Mouse (Mus musculus) frontal cortex, adult (tissue): ENCODE data around the gene Gpr161.
"Not testable (repeated sequence)": the region's sequence is repeated elsewhere in the genome, so short reads cannot be mapped to it uniquely, and the experiment has no call there.

ENCODE experiments used
- ATAC-seq: cut with Nextera tagmentation; 2 replicates; pipeline ENCODE4 v1.9.2; 2017; ENCODE audit warnings: mild to moderate bottlenecking, moderate library complexity, mixed read lengths; ENCODE audit not compliant: low TSS enrichment

The Gpr161 gene

DNA sequence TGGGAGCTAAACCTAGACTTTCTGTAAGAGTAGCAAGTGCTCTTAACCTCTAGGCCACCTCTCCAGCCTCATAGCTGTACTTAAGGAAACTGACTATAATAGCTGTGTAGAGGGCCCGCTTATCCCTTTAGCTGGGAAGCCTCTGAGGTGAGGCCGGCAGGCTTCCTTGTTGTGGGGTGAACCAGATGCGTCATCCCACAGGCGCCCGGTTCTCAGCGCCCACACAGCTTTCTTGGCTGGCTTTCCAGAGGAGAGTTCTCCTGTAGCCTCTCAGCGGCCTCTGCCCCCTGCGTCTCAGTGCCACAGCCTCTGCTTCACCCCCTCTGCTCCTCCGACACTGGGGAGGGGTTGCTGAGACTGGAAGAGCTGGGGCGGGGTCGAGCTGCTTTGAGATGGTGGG, 20.8 kb downstream of the Gpr161 start:
- ATAC-seq = peak; percentile 56

DNA sequence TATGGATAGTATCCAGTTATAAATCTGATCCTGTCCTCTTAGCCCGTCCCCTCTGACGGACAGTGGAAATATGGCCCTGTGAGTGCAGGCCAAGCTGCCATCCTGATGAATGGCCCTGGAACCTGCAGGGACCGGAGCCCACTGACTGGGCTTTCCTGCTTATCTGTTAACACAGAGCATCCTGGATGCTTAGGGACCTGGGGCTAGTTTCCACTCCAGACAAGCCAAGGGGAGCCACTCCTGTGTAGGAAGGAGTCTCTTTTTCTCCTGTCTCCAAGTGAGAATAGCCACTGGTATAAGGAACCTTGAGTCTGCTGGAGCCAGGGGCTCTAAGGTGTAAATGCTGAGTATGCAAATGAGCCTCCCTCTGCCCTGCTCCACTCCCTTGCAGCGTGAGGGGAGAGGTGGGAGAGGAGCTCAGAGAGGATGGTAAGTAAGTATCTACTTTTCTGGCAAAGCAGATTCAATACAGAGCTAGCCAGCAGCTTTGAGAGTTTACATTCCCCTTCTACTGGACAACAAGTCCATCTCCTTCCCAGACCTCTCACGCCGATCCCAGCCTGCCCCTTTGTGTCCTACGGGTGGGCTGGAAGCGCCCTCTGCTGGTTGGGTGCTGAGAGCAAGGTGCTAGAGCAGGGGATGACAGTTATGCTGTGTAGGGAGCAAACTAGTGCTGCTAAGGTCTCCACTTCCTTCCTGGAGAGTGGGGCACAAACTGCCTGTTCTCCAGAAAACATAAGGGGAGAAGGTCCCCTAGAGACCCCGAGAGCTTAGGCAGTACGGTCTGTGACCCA, 24.7 kb downstream of the Gpr161 start:
- ATAC-seq = peak; percentile 82

DNA sequence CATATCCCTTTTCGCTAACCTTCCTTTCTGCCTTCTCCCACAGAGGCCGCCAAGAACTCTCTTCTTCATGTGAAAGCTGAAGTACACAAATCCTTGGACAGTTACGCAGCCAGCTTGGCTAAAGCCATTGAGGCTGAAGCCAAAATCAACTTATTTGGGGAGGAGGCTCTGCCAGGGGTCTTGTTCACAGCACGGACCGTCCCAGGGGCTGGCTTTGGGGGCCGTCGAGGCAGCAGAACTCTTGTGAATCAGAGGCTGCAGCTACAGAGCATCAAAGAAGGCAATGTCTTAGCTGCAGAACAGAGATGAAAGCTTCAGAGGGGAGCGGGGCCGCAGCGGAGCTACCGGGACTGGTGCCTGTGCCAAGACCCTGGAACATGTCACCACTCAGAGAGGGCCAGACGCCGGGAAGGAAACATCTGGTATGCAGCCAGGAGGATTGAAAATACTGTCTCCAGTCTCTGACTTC, 25.8 kb downstream of the Gpr161 start:
- no peak for ATAC-seq

DNA sequence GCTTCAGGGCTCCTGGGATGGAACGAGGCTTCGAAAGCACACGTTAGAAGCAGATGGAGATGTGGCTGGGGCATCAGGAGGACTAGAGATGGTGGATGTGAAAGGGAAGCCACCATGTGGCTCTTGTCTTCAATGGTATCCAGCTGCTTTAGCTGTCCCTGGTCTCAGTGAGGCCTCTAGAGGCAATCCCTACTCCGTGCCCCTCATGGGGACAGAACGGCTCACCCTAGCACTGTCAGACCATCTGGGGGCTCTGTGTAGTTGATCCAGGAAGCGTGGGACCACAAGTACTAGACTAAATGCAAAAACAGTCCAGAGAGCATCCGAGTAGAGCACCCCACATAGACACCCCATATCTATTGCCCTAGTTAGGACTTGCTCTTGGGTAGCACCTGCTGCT, 26.3 kb downstream of the Gpr161 start:
- no peak for ATAC-seq

DNA sequence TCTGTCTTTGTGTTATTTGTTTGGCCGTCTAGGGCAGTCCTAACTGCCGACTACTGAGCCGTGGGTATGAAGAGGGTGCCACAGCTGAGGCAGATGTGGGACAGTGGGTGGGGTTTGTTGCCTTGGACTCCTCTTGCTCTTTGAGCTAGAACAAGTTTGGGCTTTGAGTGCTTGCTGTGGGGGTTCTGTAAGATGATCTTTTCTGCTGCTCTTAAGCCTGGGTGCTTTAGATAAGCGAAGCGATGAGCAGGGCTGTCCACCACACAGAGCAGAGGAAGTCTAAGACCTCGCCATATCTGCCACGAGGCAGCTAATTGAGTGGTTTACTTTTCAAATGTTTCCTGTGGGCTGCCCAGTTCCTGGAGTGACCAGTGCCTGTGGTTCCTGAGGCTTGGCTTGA, 27.3 kb downstream of the Gpr161 start:
- ATAC-seq = no peak

DNA sequence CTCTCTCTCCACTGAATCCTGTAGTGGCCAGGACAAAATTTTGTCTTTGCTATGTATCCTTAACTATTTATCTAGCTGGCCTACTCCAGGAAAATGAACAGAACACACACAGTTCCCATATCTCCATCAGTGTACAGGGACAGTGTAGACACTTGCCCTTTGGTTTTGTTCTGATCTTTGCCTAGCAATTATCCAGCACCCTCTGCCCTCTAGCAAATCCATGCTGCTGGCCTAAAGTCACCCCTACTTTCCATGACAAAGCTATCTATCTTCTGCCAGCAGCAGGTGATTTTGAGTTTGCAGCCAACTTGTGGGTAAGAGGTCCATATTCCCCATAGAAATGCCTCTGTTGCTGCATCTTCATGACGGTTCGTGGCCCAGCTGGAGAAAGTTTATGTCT, 31.8 kb downstream of the Gpr161 start:
- ATAC-seq = no peak

DNA sequence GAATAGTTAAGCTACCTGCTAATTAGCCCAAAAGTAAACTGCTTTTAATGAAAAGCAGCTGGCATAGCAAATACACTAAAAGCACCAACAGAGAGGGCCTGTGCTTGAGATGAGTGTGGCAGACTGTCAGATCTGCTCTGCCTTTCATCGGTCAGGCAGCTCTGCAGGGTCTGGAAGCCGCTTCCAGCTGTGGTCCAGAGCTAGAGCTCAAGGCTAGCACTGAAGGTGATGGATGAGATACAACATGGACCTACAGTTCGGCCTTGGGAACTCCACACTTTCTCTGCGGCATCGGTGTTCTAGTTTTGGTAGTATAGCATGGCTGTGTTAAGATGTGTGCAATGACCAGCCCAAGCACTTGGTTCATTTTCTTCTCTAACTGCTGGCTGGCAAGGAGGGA, 32.2 kb downstream of the Gpr161 start:
- ATAC-seq = no peak

DNA sequence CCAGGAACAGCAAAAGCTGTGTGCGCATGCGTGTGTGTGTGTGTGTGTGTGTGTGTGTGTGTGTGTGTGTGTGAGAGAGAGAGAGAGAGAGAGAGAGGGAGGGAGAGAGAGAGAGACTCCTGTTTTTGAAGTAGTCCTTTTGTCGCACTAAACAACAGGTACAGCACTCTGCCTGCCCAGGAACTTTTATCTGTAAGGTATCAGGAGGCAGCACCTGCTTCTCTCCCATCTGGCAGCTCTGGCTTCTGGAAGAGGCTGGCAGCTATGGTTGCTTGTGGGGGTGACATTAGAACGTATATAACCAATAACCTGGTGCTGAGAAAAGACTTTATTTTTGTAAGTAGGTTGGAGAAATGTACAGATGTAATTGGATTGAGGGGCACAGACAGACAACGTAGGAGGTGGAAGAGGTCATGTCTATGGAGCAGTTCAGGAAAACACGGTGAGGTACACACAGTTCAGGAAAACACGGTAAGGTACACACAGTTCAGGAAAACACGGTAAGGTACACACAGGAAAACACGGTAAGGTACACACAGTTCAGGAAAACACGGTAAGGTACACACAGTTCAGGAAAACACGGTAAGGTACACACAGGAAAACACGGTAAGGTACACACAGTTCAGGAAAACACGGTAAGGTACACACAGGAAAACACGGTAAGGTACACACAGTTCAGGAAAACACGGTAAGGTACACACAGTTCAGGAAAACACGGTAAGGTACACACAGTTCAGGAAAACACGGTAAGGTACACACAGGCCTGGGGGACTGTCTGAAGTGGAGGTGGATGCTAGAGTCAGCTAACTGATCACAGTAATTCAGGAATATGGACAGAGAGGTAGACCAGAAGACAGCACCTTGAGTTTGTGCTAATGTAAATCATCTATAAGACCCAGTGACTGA, 33.0 kb downstream of the Gpr161 start:
- ATAC-seq = not testable (repeated sequence)

DNA sequence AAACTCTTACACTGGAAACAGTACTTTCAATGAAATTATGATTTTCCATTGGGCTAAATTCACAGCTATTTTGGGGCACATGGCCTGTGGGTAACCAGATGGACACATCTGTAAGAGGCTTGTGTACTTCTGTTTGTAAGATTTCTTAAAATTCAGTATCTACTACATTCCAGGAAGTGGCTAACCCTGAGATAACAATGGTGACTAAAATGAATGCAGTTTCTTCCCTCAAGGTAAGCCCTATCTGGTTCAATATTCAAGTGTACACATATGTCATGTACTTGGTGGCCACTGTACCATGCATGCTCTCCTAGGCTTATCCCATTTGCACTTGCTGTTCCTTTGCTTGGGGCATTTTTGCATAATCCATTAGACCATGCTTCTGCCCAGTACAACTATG, 35.3 kb downstream of the Gpr161 start:
- no peak for ATAC-seq

DNA sequence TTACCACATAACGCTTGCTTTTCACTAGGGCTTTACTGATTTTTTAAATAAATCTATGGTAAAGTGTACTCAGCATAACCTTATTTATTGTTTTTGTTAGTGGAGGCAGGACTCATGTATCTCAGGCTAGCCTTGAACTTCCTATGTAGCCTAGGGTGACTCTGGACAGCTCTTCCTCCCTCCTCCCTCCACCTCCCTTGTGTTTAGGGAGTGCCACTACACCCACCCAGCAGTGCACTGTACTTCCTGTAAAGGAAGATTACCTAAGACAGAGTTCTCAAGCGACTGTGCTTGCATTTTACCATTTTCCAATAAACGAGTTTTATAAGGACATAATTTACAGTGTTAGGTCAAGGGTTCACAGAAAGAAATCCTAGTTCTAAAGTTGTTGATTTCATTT, 37.2 kb downstream of the Gpr161 start:
- ATAC-seq = no peak

DNA sequence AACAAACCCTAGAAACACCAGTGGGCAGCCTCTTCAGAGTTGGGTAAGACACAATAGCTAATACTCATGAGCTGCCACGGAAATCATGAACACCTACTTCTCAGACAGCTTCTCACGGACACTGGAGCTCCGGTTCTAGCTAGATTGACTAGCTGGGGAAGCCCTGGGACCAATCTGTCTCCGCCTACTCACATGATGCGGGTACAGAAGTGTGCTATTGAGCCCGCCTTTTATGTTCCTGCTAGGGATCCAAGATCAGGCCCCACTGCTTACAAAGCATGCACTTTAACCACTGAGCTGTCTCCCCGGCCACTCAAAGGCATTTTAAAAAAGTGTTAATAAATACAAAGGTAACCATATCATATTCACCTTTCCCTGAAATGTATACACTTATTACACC, 46.5 kb downstream of the Gpr161 start:
- ATAC-seq = peak; percentile 43

DNA sequence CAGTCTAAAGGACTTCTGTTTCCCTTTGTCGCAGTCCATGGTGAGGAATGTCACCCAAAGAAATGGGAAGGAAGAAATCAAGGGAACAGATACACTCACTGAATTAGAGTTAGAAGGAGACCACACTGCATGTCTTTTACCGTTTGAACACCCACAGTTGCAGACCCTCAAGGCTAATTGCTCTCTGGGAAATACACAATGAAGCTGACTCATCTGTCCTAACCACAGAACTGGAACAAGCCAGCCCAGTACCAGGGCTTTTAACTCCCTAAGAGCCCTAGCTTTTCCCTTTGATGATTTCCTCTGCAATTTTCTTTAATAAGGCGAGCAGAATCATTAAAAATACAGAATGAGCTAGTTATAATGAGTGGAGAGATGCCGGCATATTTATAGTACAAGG, 48.9 kb downstream of the Gpr161 start:
- peak; percentile 62 for ATAC-seq

DNA sequence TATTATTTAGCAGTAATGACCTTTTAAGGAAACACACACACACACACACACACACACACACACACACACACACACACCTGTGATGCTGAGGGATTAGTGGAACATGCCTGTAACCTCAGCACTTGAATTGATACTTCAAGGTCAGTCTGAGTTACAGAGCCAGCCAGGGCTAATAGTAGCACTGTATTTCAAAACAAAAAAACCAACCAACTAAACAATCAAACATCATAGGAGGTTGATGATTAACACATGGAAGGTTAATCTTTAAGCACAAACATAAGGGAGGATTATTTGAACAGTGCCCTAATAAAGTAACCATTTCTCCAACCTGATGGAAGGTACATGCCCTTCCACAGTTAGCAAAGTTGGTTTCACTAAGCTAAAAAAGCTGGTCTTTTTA, 53.0 kb downstream of the Gpr161 start:
- ATAC-seq = no peak

DNA sequence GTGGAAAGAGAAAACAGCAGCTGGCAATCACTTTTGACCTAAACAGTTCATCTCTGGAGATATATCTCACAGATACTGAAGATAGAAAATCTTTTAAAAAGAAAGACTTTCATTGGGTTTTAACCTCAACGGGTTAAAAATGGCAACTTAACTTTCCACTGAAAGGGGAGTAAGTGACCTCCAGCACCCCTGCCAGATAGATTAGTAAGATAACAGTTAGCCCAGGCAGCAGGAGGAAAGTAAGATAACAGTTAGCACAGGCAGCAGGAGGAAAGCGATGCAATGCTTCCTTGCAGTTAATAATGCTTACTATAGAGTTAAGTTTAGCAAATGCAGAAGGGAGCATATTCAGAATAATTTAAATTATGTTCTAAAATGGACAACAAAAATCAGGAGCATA, 60.8 kb downstream of the Gpr161 start:
- ATAC-seq = no peak

DNA sequence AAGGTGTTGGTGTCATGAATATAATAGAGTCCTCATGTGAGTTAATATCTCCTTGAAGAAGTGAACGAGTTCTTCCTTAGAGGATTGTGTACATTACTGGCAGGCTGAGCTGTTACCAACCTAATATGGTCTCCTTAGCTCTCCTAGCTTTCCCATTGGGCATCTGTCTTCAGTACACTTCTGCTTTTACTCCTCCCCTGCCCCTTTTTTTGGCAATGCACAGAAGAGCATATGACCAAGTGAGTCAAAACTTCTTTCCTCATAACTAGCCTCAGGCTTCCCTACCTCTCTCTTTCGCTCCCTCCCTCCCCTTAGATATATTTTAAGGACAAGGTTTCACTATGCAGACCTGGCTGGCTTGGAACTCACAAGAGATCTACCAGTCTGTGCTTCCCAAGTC, 67.7 kb downstream of the Gpr161 start:
- ATAC-seq = no peak

DNA sequence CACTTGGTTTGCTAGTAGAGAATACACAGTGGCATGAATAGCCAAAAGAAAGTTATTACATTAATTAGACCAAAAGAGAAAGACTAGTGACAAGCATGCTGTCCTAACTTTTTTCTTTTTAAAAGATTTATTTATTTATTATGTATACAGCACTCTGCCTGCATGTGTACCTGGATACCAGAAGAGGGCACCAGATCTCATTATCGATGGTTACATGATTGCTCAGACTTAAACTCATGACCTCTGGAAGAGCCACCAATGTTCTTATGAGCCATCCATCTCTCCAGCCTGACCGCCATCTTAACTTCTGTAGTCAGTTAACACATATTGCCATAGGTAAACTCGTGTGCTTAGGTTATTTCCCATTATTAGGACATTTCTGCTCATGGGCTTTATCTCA, 69.5 kb downstream of the Gpr161 start:
- no peak for ATAC-seq

DNA sequence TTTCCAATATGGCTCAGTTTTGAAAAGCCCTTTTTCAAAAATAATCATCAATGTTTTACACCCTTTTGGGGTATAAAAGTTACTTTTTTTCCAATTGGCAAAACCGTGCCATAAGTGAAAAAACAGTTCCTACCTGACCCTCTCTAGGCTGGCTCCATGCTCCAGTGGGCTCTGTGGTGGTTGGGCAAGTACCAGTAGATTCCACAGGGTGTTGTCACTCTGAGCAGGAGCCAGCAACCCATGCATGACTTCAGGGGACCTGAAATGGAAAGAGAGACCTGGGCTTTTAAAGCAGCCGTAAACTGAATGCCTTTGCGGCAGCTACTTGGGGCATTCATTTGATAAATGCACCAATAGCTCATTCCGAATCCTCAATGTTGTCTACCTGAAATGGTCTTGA, 75.4 kb downstream of the Gpr161 start:
- ATAC-seq = no peak

DNA sequence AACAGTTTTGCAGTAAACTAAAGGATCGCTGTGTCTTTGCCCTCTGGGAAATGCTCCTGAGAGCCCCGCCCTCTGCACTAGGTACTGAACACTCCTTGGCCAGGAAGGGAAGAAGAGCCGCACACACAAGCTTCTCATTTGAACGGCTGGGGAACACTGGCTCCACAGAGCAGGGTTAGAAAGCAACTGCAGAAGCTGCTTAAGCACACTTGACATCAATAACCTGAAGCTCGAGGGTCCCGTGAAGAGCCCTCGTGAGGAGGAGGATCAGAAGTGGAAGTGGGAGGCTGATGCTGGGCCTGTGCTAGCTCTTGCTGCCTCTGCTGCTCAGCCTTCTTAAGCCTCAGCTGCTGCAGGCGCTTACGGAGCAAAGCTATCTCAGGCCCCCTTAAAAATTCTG, 78.2 kb downstream of the Gpr161 start:
- ATAC-seq = peak; percentile 47; the same call in 1 of the 2 replicates
